Mouse (Mus musculus) T-helper 2 cell (primary cell): ENCODE results near the gene Golga1.

Source experiments
- in situ Hi-C: fragments of 300-600 bp; cut with MboI, MseI; formaldehyde crosslinking; loops from one replicate; pipeline ENCODE4 v1.15.1; 2025; ENCODE audit warnings: high pct_unique_total_duplicates

Golga1 gene

GRCm38 (mm10) chr2:38975181-38975580, 90.2 kb downstream of the Golga1 start:
- in situ Hi-C loops, result no loop called here

- in situ Hi-C loops, result no loop called here
Observed at GRCm38 (mm10) chr2:38974171-38974570, 91.2 kb downstream of the Golga1 start.

- in situ Hi-C loops, result no loop called here
Observed at GRCm38 (mm10) chr2:38973701-38974100, 91.6 kb downstream of the Golga1 start.

GRCm38 (mm10) chr2:38973223-38973622, 92.1 kb downstream of the Golga1 start:
- in situ Hi-C loops, result no loop called here

GRCm38 (mm10) chr2:38970057-38970456, 95.3 kb downstream of the Golga1 start:
- in situ Hi-C loops, result no loop called here

- in situ Hi-C loops, result no loop called here
Observed at GRCm38 (mm10) chr2:38969650-38970049, 95.7 kb downstream of the Golga1 start.
